Mouse (Mus musculus): ENCODE results near the gene Insr. TPM values are rescaled to one million over a fixed set of nuclear protein-coding genes. Genes with fewer than 3 reads are reported as not detected.
"Not testable (repeated sequence)": the region's sequence is repeated elsewhere in the genome, so short reads cannot be mapped to it uniquely, and the experiment has no call there.

Insr gene
- polyA plus RNA-seq, 1 experiment from 2014 or later = 53.5 TPM

- Histone ChIP-seq H3K36me3 (peaks cover 35% of the 10 kb centered on the region), H3K4me1 (replicated peaks) (0 out of 2 replicates have a peak, but pooled peaks cover 3% of the 10 kb centered on the region), H3K27me3 (no peaks in the 10 kb centered on the region), H3K4me2 (no peak overlapping the region), H3K9ac (no peak overlapping the region), H3K27ac (replicated peaks) (0 out of 2 replicates have a peak overlapping the region, but pooled peaks have one; percentile 15), H3K4me3 (no peak overlapping the region), H3K9me3 (no peaks in the 10 kb centered on the region)
- ATAC-seq (ENCODE audit: low read depth) = no peak
- WGBS = 99% methylated on average over 3 of the region's 3 CpGs
Measured at GRCm38 (mm10) chr8:3209960-3210359, 69.5 kb downstream of the Insr start.

GRCm38 (mm10) chr8:3209268-3209667 is 70.1 kb downstream of the Insr start:
- 72% methylated on average over 3 of the region's 3 CpGs for WGBS
- no peak for ATAC-seq (ENCODE audit: low read depth)
- H3K27ac ChIP-seq (replicated peaks) = 0 out of 2 replicates have a peak overlapping the region, but pooled peaks have one; percentile 15

GRCm38 (mm10) chr8:3208729-3209128 is 70.7 kb downstream of the Insr start:
- Histone ChIP-seq H3K36me3 (peaks cover 47% of the 10 kb centered on the region), H3K4me1 (replicated peaks) (0 out of 2 replicates have a peak, but pooled peaks cover 3% of the 10 kb centered on the region), H3K4me2 (no peak overlapping the region), H3K27ac (replicated peaks) (0 out of 2 replicates have a peak overlapping the region, but pooled peaks have one; percentile 38), H3K27me3 (no peaks in the 10 kb centered on the region), H3K9ac (no peak overlapping the region), H3K4me3 (no peak overlapping the region), H3K9me3 (no peaks in the 10 kb centered on the region)
- no peak for ATAC-seq (ENCODE audit: low read depth)

More at GRCm38 (mm10) chr8:3209268-3209667, 70.1 kb downstream of the Insr start:
- Histone ChIP-seq H3K9me3 (no peaks in the 10 kb centered on the region), H3K4me2 (no peak overlapping the region), H3K4me3 (no peak overlapping the region), H3K9ac (no peak overlapping the region), H3K36me3 (peaks cover 42% of the 10 kb centered on the region), H3K27me3 (no peaks in the 10 kb centered on the region), H3K4me1 (replicated peaks) (0 out of 2 replicates have a peak, but pooled peaks cover 3% of the 10 kb centered on the region)

- Histone ChIP-seq H3K4me3 (no peak overlapping the region), H3K9me3 (no peaks in the 10 kb centered on the region), H3K36me3 (peaks cover 68% of the 10 kb centered on the region), H3K4me2 (no peak overlapping the region), H3K27me3 (no peaks in the 10 kb centered on the region), H3K4me1 (replicated peaks) (0 out of 2 replicates have a peak, but pooled peaks cover 3% of the 10 kb centered on the region), H3K9ac (no peak overlapping the region), H3K27ac (replicated peaks) (no peak overlapping the region)
- ATAC-seq (ENCODE audit: low read depth) = no peak
- WGBS = 91% methylated on average over 3 of the region's 3 CpGs
Measured at GRCm38 (mm10) chr8:3204758-3205443, 74.5 kb downstream of the Insr start.

GRCm38 (mm10) chr8:3202792-3203191 is 76.6 kb downstream of the Insr start:
- Histone ChIP-seq H3K9ac (no peak overlapping the region), H3K9me3 (no peaks in the 10 kb centered on the region), H3K36me3 (peaks cover 71% of the 10 kb centered on the region), H3K4me3 (no peak overlapping the region), H3K4me1 (replicated peaks) (no peaks in the 10 kb centered on the region), H3K27ac (replicated peaks) (no peak overlapping the region), H3K27me3 (no peaks in the 10 kb centered on the region), H3K4me2 (no peak overlapping the region)
- WGBS = 96% methylated on average over 7 of the region's 7 CpGs
- ATAC-seq (ENCODE audit: low read depth) = no peak

GRCm38 (mm10) chr8:3194297-3194696 is 85.1 kb downstream of the Insr start:
- not testable (repeated sequence) for H3K4me2 ChIP-seq; H3K4me1 ChIP-seq (replicated peaks); ATAC-seq (ENCODE audit: low read depth); H3K9ac ChIP-seq; H3K27me3 ChIP-seq; H3K27ac ChIP-seq (replicated peaks); H3K9me3 ChIP-seq; H3K4me3 ChIP-seq
- H3K36me3 ChIP-seq = peaks cover 87% of the 10 kb centered on the region

- peaks cover 96% of the 10 kb centered on the region for H3K36me3 ChIP-seq
- H3K4me2 ChIP-seq = no peak overlapping the region
- H3K27ac ChIP-seq (replicated peaks) = no peak overlapping the region
- H3K4me1 ChIP-seq (replicated peaks) = no peaks in the 10 kb centered on the region
- peaks cover 3% of the 10 kb centered on the region; the same call in 1 of the 2 replicates for H3K9me3 ChIP-seq
- ATAC-seq (ENCODE audit: low read depth) = no peak
- no peak overlapping the region for H3K9ac ChIP-seq
- no peaks in the 10 kb centered on the region for H3K27me3 ChIP-seq
- H3K4me3 ChIP-seq = no peak overlapping the region
Measured at GRCm38 (mm10) chr8:3191006-3191405, 88.4 kb downstream of the Insr start.

- no peak overlapping the region for H3K4me3 ChIP-seq
- H3K4me1 ChIP-seq (replicated peaks) = no peaks in the 10 kb centered on the region
- WGBS = 88% methylated on average over 1 of the region's 1 CpGs
- no peaks in the 10 kb centered on the region for H3K9me3 ChIP-seq
- no peak for ATAC-seq (ENCODE audit: low read depth)
- no peak overlapping the region for H3K4me2 ChIP-seq
- no peak overlapping the region for H3K27ac ChIP-seq (replicated peaks)
- no peaks in the 10 kb centered on the region for H3K27me3 ChIP-seq
- peaks cover 94% of the 10 kb centered on the region for H3K36me3 ChIP-seq
- no peak overlapping the region for H3K9ac ChIP-seq
Measured at GRCm38 (mm10) chr8:3187456-3187855, 92.0 kb downstream of the Insr start.

- no peak for ATAC-seq (ENCODE audit: low read depth)
- peaks cover 6% of the 10 kb centered on the region; the same call in 1 of the 2 replicates for H3K9me3 ChIP-seq
- no peak overlapping the region for H3K9ac ChIP-seq
- H3K27me3 ChIP-seq = no peaks in the 10 kb centered on the region
- no peaks in the 10 kb centered on the region for H3K4me1 ChIP-seq (replicated peaks)
- H3K27ac ChIP-seq (replicated peaks) = no peak overlapping the region
- H3K4me3 ChIP-seq = no peak overlapping the region
- H3K4me2 ChIP-seq = no peak overlapping the region
- H3K36me3 ChIP-seq = peaks cover 62% of the 10 kb centered on the region
- 77% methylated on average over 1 of the region's 1 CpGs for WGBS
Measured at GRCm38 (mm10) chr8:3179930-3180329, 99.5 kb downstream of the Insr start.

- Histone ChIP-seq H3K27me3 (no peaks in the 10 kb centered on the region), H3K27ac (replicated peaks) (no peak overlapping the region), H3K36me3 (peaks cover 62% of the 10 kb centered on the region), H3K4me2 (no peak overlapping the region), H3K4me1 (replicated peaks) (no peaks in the 10 kb centered on the region), H3K9me3 (peaks cover 6% of the 10 kb centered on the region; the same call in 1 of the 2 replicates), H3K4me3 (no peak overlapping the region), H3K9ac (no peak overlapping the region)
- no peak for ATAC-seq (ENCODE audit: low read depth)
- WGBS = 95% methylated on average over 4 of the region's 4 CpGs
Measured at GRCm38 (mm10) chr8:3177440-3177839, 102.0 kb downstream of the Insr start.

- peaks cover 87% of the 10 kb centered on the region for H3K36me3 ChIP-seq
- no peak overlapping the region for H3K4me3 ChIP-seq
- 85% methylated on average over 1 of the region's 1 CpGs for WGBS
Measured at GRCm38 (mm10) chr8:3172246-3172645, 107.2 kb downstream of the Insr start.

GRCm38 (mm10) chr8:3146506-3146905 is 132.9 kb downstream of the Insr start:
- Histone ChIP-seq H3K4me1 (replicated peaks) (no peaks in the 10 kb centered on the region), H3K4me3 (no peak overlapping the region), H3K4me2 (no peak overlapping the region), H3K9me3 (no peaks in the 10 kb centered on the region), H3K27me3 (no peaks in the 10 kb centered on the region), H3K9ac (no peak overlapping the region), H3K27ac (replicated peaks) (no peak overlapping the region), H3K36me3 (no peaks in the 10 kb centered on the region)
- no peak for ATAC-seq (ENCODE audit: low read depth)
- WGBS = 98% methylated on average over 1 of the region's 1 CpGs

More at GRCm38 (mm10) chr8:3172246-3172645, 107.2 kb downstream of the Insr start:
- H3K9me3 ChIP-seq = peaks cover 6% of the 10 kb centered on the region; the same call in 1 of the 2 replicates
- H3K4me1 ChIP-seq (replicated peaks) = no peaks in the 10 kb centered on the region
- no peak overlapping the region for H3K27ac ChIP-seq (replicated peaks)
- no peak overlapping the region for H3K9ac ChIP-seq
- H3K4me2 ChIP-seq = no peak overlapping the region
- no peak for ATAC-seq (ENCODE audit: low read depth)
- H3K27me3 ChIP-seq = no peaks in the 10 kb centered on the region

GRCm38 (mm10) chr8:3100416-3100815 is 179.0 kb downstream of the Insr start:
- WGBS = 84% methylated on average over 5 of the region's 5 CpGs
- H3K4me1 ChIP-seq (replicated peaks); H3K27ac ChIP-seq (replicated peaks); H3K9me3 ChIP-seq; ATAC-seq (ENCODE audit: low read depth); H3K36me3 ChIP-seq; H3K4me2 ChIP-seq; H3K27me3 ChIP-seq; H3K4me3 ChIP-seq; H3K9ac ChIP-seq: not testable (repeated sequence)

Data from neural tube, embryonic 13.5 days (tissue).